Mouse (Mus musculus): Measurements from ENCODE around the gene Vmn2r47.
"Not testable (repeated sequence)": the region's sequence is repeated elsewhere in the genome, so short reads cannot be mapped to it uniquely, and the experiment has no call there.

The Vmn2r47 gene

DNA sequence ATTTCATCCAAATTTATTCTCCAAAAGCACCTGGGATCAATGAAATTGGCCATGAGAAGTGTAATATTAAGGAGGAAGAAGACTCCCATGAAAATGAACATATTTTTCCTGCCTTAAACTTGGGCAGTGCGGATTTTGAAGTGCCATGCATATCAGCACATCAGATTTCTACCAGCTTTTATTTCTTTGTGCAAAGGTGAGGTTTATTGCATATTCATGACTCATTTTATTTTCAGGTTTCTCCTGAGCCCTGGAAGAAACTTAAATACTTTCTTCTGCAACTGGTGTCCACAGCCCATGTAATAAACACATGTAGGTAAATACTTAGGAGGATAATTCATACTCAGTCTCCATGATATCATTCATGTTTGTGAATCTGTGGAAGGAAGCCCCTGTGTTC, at the start of gene Vmn2r47:
Gene Vmn2r47 (minus strand): TSS at position 101 of the 400 bp plus-strand sequence.
- DNase-seq (ENCODE audit: low spot score): not testable (repeated sequence)

DNA sequence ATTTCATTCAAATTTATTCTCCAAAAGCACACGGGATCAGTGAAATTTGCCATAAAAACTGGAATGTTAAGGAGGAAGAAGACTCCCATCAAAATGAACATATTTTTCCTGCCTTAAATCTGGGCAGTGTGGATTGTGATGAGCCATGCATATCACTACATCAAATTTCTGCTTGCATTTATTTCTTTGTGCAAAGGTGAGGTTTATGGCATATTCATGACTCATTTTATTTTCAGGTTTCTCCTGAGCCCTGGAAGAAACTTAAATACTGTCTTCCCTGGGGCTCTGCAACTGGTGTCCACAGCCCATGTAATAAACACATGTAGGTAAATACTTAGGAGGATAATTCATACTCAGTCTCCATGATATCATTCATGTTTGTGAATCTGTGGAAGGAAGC, 70.7 kb downstream of the Vmn2r47 start, which contains the start of gene Vmn2r46:
Gene Vmn2r46 (minus strand): TSS at position 101 of the 400 bp plus-strand sequence.
- DNase-seq (ENCODE audit: low spot score): not testable (repeated sequence)

All from urinary bladder, postnatal 14 days (tissue).